Mouse (Mus musculus) heart, adult 2 months (tissue): ENCODE measurements around the gene Gpr155. TPM values are rescaled to one million over a fixed set of nuclear protein-coding genes. Genes with fewer than 3 reads are reported as not detected.

ENCODE experiments used
- DNase-seq, 2 experiments: peaks; one replicate each; pipeline ENCODE4 v3.0.0; 2021
- H3K27ac ChIP-seq: fragments of 200-600 bp; 2 replicates; pipeline ENCODE4 v1.8.1; 2022
- H3K27me3 ChIP-seq: fragments of 200-500 bp; 2 replicates; pipeline ENCODE4 v1.6.1; 2012; ENCODE audit warnings: mild to moderate bottlenecking, low read length, inconsistent platforms, mixed read lengths; ENCODE audit not compliant: control insufficient read depth, insufficient read depth
- H3K36me3 ChIP-seq: fragments of 200-500 bp; 2 replicates; pipeline ENCODE4 v1.6.1; 2012; ENCODE audit warnings: low read length, inconsistent platforms; ENCODE audit not compliant: control insufficient read depth, insufficient read depth
- H3K4me1 ChIP-seq: fragments of 200-500 bp; 2 replicates; pipeline ENCODE4 v1.6.1; 2011; ENCODE audit warnings: low read length; ENCODE audit not compliant: control insufficient read depth, insufficient read depth
- H3K4me3 ChIP-seq: fragments of 200-600 bp; 2 replicates; pipeline ENCODE4 v1.8.1; 2022
- H3K79me2 ChIP-seq: fragments of 200-500 bp; replicated peaks from 2 replicates; pipeline ENCODE4 v1.6.1; 2012; ENCODE audit warnings: mild to moderate bottlenecking, inconsistent platforms, low read length, moderate library complexity, mixed read lengths; ENCODE audit not compliant: control insufficient read depth, insufficient read depth
- H3K9ac ChIP-seq: fragments of 200-500 bp; 2 replicates; pipeline ENCODE4 v1.6.1; 2012; ENCODE audit warnings: low read depth, mild to moderate bottlenecking, control low read depth, inconsistent platforms, low read length, mixed read lengths
- CTCF ChIP-seq: fragments of 200-600 bp; IDR thresholded peaks from 2 replicates; pipeline ENCODE4 v1.8.1; 2022; ENCODE audit warnings: antibody characterized with exemption, mild to moderate bottlenecking, moderate library complexity
- EP300 ChIP-seq: fragments of 200-500 bp; IDR thresholded peaks from 2 replicates; pipeline ENCODE4 v1.6.1; 2011; ENCODE audit warnings: low read depth, low read length, control low read depth; ENCODE audit not compliant: insufficient read depth
- POLR2A ChIP-seq: fragments of 200-500 bp; IDR thresholded peaks from 2 replicates; pipeline ENCODE4 v1.6.1; 2011; ENCODE audit warnings: mild to moderate bottlenecking, low read depth, low read length, control low read depth; ENCODE audit not compliant: insufficient read depth
- WGBS: fragments of 180-500 bp; shearing (Covaris S2); methylation state at CpG from one replicate; pipeline ENCODE4 v1.1.7; 2018; 5-methylcytosine and 5-hydroxymethylcytosine counted together
- intact Hi-C: fragments of 180-260 bp; cut with DNase I; formaldehyde crosslinking; loops from one replicate; pipeline ENCODE4 v1.15.1; 2025
- polyA plus RNA-seq: library from polyadenylated mRNA; depleted of rRNA; stranded (reverse); fragments of >200 nt; gene quantifications from 2 replicates; pipeline ENCODE4 v1.2.3, GENCODE M21; 2012
- total RNA-seq, 2 experiments: library from RNA; stranded (reverse); gene quantifications; 2 replicates each; pipeline ENCODE4 v1.2.3; 2021

The Gpr155 gene
- total and polyA plus RNA-seq, 3 experiments: 11.3 to 15.2 (median 11.7) TPM

- DNase-seq: no peak
- no peaks in the 10 kb centered on the region for H3K27me3 ChIP-seq
- intact Hi-C loops: no loop called here
- H3K27ac ChIP-seq: no peak overlapping the region; the same call in 1 of the 2 replicates
- no peak overlapping the region for H3K4me3 ChIP-seq
- WGBS: 60% methylated on average over 9 of the region's 9 CpGs
- H3K9ac ChIP-seq: no peak overlapping the region
- H3K79me2 ChIP-seq: no peaks in the 10 kb centered on the region
- H3K36me3 ChIP-seq: no peaks in the 10 kb centered on the region
- no peaks in the 10 kb centered on the region for H3K4me1 ChIP-seq
- TF ChIP-seq CTCF (no peak), POLR2A (no peak), EP300 (no peak)
Observed at GRCm38 (mm10) chr2:73371530-73372335, 14.6 kb downstream of the Gpr155 start.

- H3K9ac ChIP-seq: no peak overlapping the region
- no peaks in the 10 kb centered on the region for H3K27me3 ChIP-seq
- no peaks in the 10 kb centered on the region for H3K36me3 ChIP-seq
- intact Hi-C loops: no loop called here
- no peak overlapping the region for H3K4me3 ChIP-seq
- no peaks in the 10 kb centered on the region for H3K79me2 ChIP-seq
- H3K27ac ChIP-seq: no peak overlapping the region
- DNase-seq: no peak
- 72% methylated on average over 5 of the region's 5 CpGs for WGBS
- TF ChIP-seq POLR2A (no peak), CTCF (no peak), EP300 (no peak)
- no peaks in the 10 kb centered on the region for H3K4me1 ChIP-seq
Observed at GRCm38 (mm10) chr2:73363448-73363847, 22.9 kb downstream of the Gpr155 start.

GRCm38 (mm10) chr2:73360536-73360935 lies 25.8 kb downstream of the Gpr155 start:
- 79% methylated on average over 2 of the region's 2 CpGs for WGBS
- DNase-seq: no peak
- Histone ChIP-seq H3K4me3 (no peak overlapping the region), H3K79me2 (no peaks in the 10 kb centered on the region), H3K9ac (no peak overlapping the region), H3K36me3 (no peaks in the 10 kb centered on the region), H3K27ac (no peak overlapping the region), H3K27me3 (no peaks in the 10 kb centered on the region), H3K4me1 (no peaks in the 10 kb centered on the region)
- TF ChIP-seq POLR2A (no peak), EP300 (no peak), CTCF (no peak)
- intact Hi-C loops: no loop called here

- Histone ChIP-seq H3K27ac (no peak overlapping the region), H3K36me3 (no peaks in the 10 kb centered on the region), H3K4me1 (no peaks in the 10 kb centered on the region), H3K4me3 (no peak overlapping the region), H3K27me3 (no peaks in the 10 kb centered on the region), H3K79me2 (no peaks in the 10 kb centered on the region), H3K9ac (no peak overlapping the region)
- TF ChIP-seq EP300 (no peak), POLR2A (no peak)
- no peak for DNase-seq
- intact Hi-C loops: no loop called here
- WGBS: 93% methylated on average over 5 of the region's 5 CpGs
Observed at GRCm38 (mm10) chr2:73359941-73360340, 26.4 kb downstream of the Gpr155 start.

GRCm38 (mm10) chr2:73357004-73357403 lies 29.4 kb downstream of the Gpr155 start:
- Histone ChIP-seq H3K27me3 (no peaks in the 10 kb centered on the region), H3K79me2 (no peaks in the 10 kb centered on the region), H3K36me3 (no peaks in the 10 kb centered on the region), H3K27ac (no peak overlapping the region), H3K4me1 (no peaks in the 10 kb centered on the region; the same call in 1 of the 2 replicates), H3K4me3 (no peak overlapping the region), H3K9ac (no peak overlapping the region)
- intact Hi-C loops: no loop called here
- 71% methylated on average over 18 of the region's 18 CpGs for WGBS
- TF ChIP-seq EP300 (no peak), CTCF (no peak), POLR2A (no peak)
- no peak for DNase-seq

- intact Hi-C loops: no loop called here
- no peaks in the 10 kb centered on the region for H3K36me3 ChIP-seq
- no peak for TF ChIP-seq POLR2A
- no peak for TF ChIP-seq EP300
- TF ChIP-seq CTCF: no peak
- H3K4me1 ChIP-seq: no peaks in the 10 kb centered on the region; the same call in 1 of the 2 replicates
- 40% methylated on average over 7 of the region's 7 CpGs for WGBS
- no peak overlapping the region for H3K4me3 ChIP-seq
- peak in 1 of 2 experiments; percentile 12 for DNase-seq
- H3K27me3 ChIP-seq: no peaks in the 10 kb centered on the region
- no peak overlapping the region for H3K9ac ChIP-seq
- H3K27ac ChIP-seq: peak overlapping the region; percentile 28
- H3K79me2 ChIP-seq: no peaks in the 10 kb centered on the region
Observed at GRCm38 (mm10) chr2:73351927-73352374, 34.4 kb downstream of the Gpr155 start.
